Mouse (Mus musculus): ENCODE data around the gene Gm14226. TPM values are rescaled to one million over a fixed set of nuclear protein-coding genes. Genes with fewer than 3 reads are reported as not detected.
"Not testable (repeated sequence)": the region's sequence is repeated elsewhere in the genome, so short reads cannot be mapped to it uniquely, and the experiment has no call there.

Gm14226 gene
- polyA plus RNA-seq, 1 experiment, result 0.55 TPM

DNA sequence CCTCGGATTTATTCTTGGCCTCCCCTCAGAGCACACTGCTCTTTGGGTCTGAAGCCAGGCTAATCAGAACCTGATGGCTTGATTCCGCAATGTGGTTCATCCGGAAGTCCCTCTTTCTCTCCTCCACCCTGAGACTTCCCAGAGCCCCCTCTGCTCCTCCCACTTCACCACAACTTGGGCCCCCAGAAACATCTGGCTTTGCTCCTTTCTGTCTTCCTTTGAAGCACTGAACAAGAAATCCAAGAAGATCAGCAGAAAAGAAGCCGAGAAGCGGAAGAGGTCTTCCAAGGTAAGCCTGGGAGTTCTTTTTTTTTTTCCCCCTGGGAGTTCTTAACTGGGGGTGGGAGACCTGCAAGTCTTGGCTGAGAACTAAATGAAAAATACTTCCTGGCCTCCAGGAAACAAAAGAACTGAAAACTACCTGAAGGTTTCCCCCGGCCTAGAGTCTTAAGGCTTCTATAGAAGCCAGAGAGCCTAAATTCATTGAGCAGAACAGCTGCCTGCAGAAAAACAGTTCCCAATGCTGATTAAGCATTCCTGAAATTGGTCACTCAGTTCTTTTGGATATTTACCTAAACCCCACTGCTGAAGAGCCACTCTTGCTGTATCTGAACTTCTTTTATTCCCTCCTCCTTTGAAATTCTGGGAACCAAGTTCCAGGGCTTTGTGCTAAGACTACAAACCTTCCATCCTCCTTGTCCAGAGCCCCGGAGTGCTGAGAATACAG is 29.5 kb downstream of the Gm14226 start:
- DNase-seq (ENCODE audit: low spot score), result no peak

DNA sequence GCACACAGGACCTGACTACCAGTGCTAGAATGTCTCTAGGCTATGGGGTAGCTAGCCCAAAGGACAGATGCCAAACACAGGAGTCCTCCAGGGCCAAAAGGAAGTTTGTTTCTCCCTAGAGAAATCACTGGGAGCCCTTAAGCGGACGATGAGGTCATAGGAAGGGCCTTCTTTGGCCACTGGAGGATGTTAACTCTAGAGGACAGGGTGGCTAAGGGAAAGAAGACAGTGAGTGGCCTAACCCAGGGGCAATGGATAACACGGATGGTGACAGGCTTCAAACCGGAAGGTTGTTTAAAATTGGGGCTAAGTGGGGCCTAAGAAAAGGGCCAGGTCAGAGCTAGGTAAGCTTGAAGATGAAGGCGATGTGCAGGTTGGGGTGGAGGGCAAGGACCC is 32.0 kb downstream of the Gm14226 start:
- DNase-seq (ENCODE audit: low spot score), result no peak

DNA sequence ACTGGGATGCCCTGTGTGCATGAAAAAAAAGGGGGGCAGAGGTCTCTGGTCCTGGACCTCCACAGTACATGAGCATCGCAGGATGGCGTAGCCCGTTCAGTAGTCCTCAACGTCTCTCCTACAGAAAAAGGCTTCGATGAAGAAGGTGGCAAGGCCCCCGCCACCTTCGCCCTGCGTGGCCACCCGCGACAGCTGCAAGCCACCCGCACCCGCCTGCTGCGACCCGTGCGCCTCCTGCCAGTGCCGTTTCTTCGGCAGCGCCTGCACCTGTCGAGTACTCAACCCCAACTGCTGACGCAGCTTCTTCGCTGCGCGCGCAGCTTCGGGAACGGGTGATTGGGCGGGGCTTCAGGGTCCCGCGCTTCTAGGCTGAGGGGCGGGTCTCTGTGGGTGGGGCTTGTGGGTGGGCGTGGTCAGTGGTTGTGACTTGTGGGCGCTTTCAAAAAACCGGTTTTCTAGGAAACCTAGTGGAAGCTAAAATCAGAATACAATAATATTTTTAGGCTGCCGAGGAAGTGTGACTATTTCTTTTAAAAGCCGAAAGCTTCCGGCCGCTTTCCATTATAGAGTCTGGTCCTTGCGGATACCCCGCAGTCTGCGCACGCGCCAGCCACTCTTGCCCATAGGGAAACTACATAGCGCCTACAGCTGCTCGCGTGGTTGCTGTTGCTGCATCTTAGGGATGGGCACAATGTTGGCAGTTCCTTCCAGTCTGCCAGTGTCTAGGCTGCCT is 32.6 kb downstream of the Gm14226 start:
- peak; percentile 83 for DNase-seq (ENCODE audit: low spot score)

DNA sequence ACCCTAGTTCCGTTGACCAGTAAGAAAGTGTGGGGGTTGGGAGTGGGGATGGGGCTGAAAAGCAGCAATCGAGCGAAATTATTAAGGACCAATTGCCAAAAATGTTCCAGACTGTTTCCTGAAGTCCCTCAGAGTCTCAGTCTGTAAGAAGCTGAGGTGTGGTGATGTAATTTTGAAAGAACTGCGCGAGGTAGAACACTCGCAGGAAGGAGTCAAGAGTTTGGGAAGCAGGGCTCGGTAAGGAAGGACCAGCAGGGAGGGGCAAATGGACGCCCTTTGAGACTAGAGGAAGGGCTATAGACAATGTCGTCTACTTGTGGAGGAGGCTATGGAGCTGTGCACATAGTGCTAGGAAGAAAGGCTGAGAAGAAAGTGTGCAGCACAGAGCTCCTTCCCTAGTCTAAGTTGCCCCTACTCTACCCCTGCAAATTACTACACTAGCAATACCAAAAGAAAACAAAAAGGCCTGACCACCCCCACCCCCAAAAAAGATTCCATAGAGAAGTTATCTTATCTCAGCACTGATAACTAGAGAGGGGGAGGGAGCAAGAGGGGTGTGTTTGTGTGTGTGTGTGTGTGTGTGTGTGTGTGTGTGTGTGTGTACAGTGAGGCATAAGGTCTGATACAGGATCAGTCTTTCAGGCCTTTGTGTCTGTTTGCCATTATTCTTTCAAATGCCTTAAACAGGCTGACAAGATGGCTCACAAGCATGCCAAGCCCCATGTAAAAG is 33.7 kb downstream of the Gm14226 start:
- DNase-seq (ENCODE audit: low spot score), result no peak

DNA sequence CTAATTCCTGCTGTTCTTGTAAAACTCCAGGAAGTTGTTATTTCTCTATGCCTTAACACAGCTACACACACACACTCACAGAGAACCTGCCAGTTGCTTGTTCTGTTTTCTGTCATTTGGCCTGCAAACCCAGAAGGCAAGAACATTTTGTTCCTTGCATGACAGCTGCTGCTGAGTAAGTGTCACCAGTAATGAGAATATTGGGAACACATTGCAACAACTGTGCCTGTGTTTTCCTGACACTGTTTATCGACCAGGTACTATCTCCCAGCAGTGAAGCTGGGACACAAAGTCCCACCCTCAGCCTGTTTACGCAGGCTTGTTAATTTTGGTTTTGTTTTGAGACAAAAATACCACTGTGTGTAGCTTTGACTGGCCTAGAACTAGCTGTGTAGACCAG is 34.6 kb downstream of the Gm14226 start:
- DNase-seq (ENCODE audit: low spot score), result no peak

DNA sequence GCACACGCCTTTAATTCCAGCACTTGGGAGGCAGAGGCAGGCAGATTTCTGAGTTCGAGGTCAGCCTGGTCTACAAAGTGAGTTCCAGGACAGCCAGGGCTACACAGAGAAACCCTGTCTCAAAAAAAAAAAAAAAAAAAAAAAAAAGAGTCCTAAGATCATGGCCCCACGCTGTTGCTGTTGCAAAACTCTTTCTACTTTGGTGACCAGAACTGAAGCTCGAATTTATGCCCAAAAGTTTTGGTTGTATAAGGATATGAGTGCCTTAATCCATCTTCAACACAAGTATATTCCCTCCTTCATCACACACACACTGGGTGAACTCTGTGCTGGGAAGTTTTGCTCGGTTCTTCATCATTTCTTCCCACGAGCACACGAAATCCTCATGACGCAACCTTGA is 35.4 kb downstream of the Gm14226 start:
- not testable (repeated sequence) for DNase-seq (ENCODE audit: low spot score)

DNA sequence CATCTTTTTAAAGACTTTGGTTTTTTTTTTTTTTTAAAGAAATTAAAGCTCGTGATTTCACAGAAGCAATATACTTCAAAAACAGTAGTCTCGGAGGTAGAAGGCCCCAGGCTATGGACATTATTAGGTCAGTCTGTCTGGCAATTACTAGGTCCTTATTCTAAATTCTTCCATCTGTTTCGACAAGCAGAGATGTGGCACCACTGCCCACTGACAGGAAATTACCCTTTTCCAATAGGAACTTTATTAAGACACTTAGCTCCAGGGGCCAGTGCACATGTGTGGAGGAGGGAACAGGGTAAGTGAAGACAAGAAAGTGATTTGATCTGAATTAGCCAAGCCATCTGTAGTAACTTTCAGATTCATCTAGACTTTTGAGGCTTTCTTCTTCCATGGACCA is 36.6 kb downstream of the Gm14226 start:
- no peak for DNase-seq (ENCODE audit: low spot score)

DNA sequence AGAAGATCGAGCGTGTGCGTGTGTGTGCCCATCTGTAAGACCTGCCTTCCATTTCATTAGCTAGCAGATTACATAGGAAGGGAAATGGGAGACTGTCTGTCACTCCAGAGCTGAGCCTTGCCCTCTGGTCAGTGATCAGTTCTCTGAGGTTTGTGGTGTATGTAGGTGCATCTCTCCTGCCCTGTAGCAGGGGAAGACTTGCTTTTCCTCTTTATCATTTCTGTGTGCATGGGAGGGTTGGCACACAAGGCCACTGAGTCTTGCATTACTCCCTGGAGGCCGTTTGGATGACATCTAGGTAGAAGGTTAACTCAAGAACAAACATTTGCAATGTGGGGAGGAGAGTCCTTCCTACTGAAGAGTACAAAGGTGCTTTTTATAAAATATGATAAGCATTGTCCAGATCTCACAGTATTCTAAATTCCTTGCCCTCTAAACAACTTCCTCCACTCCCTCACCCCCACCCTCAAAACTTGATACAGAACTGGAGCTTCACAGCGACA is 38.1 kb downstream of the Gm14226 start:
- no peak for DNase-seq (ENCODE audit: low spot score)

DNA sequence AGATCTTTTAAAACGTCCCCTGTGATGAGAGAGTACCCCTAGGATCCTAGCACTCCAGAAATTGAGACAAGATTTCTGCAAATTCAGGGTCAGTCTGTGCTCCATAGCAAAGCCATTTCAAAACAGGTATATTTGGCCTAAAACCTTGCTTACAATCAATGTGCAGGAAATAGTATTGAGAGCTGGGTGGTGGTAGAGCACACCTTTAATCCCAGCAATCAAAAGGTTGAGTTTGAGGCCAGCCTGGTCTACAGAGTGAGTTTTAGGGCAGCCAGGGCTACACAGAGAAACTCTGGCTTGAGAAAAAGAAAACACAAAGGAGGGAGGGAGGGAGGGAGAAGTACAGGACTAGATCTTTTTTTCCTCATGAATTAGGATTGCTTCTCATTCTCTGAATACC is 39.3 kb downstream of the Gm14226 start:
- no peak for DNase-seq (ENCODE audit: low spot score)

DNA sequence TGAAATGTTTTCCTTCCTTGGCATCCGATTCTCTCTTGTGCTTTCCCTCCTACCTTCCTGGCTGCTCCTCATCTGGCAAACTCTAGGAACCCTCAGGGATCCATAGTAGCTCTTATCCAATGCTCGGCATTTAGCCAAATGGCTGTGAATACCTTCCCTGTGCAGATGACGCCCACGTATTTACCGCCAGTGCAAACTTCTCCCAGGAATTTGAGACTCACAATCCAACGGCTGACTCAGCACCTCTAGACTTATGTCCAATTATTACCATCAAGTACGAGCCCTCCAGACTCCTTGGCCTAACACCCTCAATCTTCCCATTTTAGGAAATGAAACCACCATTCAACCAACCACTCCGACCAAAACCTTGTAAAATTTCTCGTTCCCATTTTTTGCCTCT is 53.0 kb downstream of the Gm14226 start:
- DNase-seq (ENCODE audit: low spot score), result no peak

DNA sequence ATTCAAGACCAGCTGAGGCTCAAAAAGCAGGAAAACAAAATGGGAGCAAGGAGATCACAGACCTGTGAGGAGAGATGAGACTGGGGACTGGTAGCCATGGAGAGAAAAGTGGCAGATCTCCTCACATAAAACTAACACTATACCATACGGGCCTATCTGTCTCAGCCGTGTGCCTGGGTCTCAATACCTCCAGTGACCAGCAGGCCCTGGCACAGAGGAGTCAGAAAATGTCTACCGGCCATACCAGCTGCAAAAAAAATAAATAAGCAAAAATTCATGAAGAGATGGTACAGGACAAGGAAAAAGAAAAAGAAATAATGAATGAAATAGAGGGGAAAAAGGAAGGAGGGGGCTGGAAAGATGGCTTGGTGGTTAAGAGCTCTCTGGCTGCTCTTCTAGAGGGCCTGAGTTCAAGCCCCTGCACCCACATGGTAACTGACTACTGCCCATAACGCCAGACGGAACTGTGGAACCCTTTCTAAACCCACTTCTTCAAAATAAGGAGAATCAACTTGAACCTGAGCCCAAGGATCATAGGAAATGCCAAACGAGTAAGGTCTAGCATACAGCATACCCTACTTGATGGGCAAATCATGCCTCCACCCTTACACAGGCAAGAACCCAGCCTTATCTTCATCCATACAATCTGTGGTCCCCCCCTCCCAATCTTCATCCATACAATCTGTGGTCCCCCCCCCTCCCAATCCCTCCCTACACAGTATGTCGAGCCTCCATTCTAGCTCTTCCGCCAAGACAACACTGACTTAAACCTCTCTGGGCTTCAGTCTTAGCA is 54.5 kb downstream of the Gm14226 start:
- no peak for DNase-seq (ENCODE audit: low spot score)

DNA sequence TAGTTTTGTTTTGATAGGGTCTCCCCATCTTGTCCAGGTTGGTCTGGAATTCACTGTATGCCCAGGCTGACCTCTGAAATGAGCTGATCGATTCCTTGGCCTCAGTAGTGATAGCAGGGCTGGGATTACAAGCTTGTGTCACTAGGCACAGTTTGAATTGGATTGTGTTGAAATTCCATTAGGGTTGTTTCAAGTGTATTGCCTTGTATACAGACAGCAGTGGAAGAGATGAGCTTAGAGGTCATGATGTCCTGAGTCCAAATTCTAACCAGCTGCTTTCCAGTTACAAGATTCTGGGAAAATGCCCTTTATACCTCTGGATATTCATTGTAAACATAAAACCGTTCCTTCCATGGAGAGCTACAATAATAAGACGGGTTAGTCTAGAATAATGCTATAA is 55.3 kb downstream of the Gm14226 start:
- DNase-seq (ENCODE audit: low spot score), result no peak

DNA sequence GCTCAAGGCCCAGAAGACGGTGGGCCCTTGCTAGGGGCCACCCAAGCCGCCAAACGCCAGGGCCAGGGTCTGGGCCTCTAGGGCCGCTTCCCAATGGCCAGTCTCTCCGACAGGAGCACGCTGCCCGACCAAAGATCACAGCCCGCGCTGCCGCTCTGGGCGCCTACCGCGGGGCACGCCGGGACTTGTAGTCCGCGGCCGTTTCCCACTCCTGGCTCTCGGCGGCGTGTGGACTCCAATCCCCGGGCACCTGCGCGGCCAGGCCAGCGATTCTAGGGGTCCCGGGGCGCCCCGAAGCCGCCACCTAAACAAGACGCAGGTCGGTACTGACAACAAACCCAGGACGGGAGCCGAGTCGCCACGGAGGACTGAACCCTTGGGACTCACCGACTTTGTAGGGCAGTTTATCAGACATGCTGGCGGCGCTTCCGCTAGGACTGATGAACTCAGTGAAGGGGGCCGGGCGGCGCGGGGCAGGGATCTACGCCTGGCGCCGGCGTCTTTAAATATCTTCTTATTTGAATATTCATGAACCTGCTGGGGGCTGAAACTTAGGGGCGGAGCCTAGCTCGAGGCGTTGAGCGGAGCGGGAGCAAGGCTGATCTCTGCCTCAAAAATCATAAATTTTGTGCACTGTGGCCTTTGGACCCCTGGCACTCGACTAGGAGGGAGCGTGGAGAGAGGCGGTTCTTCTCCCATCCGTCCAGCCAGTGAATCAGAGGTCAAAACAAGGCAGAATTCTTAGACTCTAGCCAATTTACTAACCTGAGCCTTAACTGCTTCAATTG is 56.1 kb downstream of the Gm14226 start, which contains the start of gene Ahcy:
TSS of gene Ahcy (minus strand) at position 520 of the 788 bp plus-strand sequence.
- peak; percentile 85 for DNase-seq (ENCODE audit: low spot score)

DNA sequence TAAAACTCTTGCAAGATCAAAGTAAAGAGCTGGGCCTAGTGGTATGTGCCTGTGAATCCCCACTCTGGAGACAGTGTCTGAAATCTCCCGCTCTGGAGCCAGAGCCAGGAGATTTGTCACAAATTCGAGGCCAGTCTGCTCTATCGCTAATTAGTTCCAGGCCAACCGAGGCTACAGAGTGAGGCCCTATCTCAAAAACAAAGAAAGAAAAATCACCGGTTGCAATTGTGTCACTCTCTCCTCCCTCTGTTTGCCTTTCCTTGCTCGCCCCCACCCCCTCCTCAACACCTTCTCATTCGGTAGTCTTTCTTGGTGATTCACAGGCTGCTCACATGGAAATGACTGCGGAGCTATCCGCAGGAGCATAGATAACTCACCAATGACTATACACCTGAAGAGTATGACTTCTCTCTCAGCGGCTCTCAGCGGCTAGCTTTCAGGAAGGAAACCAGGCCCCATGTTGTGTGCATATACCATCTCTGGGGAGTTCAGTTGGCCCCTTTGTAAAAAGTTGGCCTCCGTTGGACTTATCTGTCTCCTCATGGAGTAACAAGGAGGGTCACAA is 56.8 kb downstream of the Gm14226 start:
- DNase-seq (ENCODE audit: low spot score), result no peak

DNA sequence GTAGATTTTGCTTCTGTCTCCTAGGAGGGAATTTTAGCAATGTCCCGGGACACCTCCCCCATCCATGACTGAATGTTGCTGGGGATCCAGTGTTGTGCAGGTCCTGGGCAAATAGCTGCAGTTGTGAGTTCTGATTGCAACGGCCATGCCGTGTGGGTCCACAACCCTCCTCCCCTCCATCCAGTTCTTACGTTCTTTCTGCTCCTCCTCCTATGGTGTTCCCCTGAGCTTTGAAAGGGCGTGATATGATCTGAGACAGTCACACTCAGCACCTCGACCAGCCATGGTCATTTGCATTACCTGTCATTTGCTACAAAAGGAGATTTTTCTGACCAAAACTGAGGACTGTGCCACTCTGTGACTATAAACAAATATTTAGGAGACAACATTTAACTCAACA is 57.6 kb downstream of the Gm14226 start:
- DNase-seq (ENCODE audit: low spot score), result no peak

Other genes starting within 250 kb of the Gm14226 start
- gene Gm14214, start 248.2 kb upstream of the Gm14226 start, polyA plus RNA-seq (2012; rRNA removed), result not detected in 2 replicates
- gene Raly, start 227.2 kb upstream of the Gm14226 start, polyA plus RNA-seq (2012; rRNA removed), result 196 and 218 TPM in 2 replicates
- gene a, start 226.9 kb upstream of the Gm14226 start, polyA plus RNA-seq (2012; rRNA removed), result not detected in 2 replicates
- gene Eif2s2, start 125.3 kb upstream of the Gm14226 start, polyA plus RNA-seq (2012; rRNA removed), result 52.1 and 58.6 TPM in 2 replicates
- 42.3 and 47.9 TPM in 2 replicates for gene Ahcy, start 56.2 kb downstream of the Gm14226 start, polyA plus RNA-seq (2012; rRNA removed)
- 20.8 and 26.9 TPM in 2 replicates for gene Itch, start 115.2 kb downstream of the Gm14226 start, polyA plus RNA-seq (2012; rRNA removed)
- gene Dynlrb1, start 218.3 kb downstream of the Gm14226 start, polyA plus RNA-seq (2012; rRNA removed), result 539 and 645 TPM in 2 replicates

All from urinary bladder, adult 2 months (tissue).